Mouse (Mus musculus): Measurements from ENCODE around the gene Galr3. TPM values are rescaled to one million over a fixed set of nuclear protein-coding genes. Genes with fewer than 3 reads are reported as not detected.
A peak's percentile ranks its signal among the peaks of the same experiment; 100 is the strongest.

Galr3 gene
- not detected in 2 replicates for polyA plus RNA-seq (2015; fragmentation: Nextera tagmentation; extraction: Ambion mirVana)

DNA sequence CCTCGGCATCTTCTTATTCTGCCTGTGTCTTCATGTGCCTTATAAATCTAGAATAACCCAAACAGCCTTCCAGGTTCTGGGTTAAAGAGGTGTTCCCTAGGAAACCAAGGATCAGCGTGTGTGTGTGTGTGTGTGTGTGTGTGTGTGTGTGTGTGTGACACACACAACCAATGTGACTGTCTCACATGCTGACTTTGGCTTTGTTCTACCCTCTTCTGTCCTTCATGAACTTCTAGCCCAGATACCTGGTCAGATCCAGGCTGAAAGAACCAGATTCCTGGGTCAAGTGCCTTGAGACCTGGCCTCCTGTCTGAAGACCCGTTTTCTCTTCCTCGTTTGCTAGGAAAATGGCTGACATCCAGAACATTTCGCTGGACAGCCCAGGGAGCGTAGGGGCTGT, at the start of gene Galr3:
Gene Galr3 (plus strand): TSS at position 301 of the 400 bp plus-strand sequence.
- peaks cover 24% of the 10 kb centered on the region for H3K4me1 ChIP-seq (ENCODE audit: insufficient read depth, low read length)
- no peak for ATAC-seq (ENCODE audit: low FRiP score, low TSS enrichment)
- peak within 1 kb of the TSS; percentile 98 for H3K4me2 ChIP-seq (replicated peaks; ENCODE audit: low read depth, low read length)

DNA sequence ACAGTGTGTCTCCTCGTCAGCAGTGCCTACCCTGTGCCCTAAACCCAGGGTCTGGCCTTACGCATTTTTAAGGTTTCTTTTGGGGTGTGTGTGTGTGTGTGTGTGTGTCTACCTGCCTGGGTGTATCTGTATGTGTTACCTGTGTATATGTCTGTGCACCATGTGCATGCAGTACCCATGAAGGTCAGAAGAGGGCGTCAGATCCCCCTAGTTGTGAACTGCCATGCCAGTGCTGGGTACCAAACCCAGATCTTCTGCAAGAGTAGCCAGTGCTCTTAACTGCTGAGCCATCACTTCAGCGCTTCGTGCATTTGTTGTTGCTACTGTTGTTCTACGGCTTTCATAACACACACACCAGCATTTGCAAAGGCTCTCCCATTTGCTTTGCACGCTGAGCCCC, 49.5 kb upstream of the Galr3 start:
- Histone ChIP-seq H3K36me3 (ENCODE audit: insufficient read depth, low read length) (peaks cover 76% of the 10 kb centered on the region), H3K4me1 (ENCODE audit: insufficient read depth, low read length) (peaks cover 19% of the 10 kb centered on the region), H3K27ac (ENCODE audit: low read length) (no peak overlapping the region), H3K4me3 (ENCODE audit: low read length) (no peak overlapping the region), H3K27me3 (ENCODE audit: insufficient read depth, low read length) (no peaks in the 10 kb centered on the region), H3K9me3 (ENCODE audit: low read length) (no peaks in the 10 kb centered on the region), H3K4me2 (replicated peaks; ENCODE audit: low read depth, low read length) (no peak overlapping the region), H3K9ac (replicated peaks; ENCODE audit: low read length) (no peak overlapping the region)
- no peak for ATAC-seq (ENCODE audit: low FRiP score, low TSS enrichment)
- WGBS = 90% methylated on average over 7 of the region's 7 CpGs

More for the DNA sequence above, at the start of gene Galr3:
- Histone ChIP-seq H3K9ac (replicated peaks; ENCODE audit: low read length) (peak within 1 kb of the TSS; percentile 67), H3K27me3 (ENCODE audit: insufficient read depth, low read length) (peaks cover 27% of the 10 kb centered on the region), H3K27ac (ENCODE audit: low read length) (no peak within 1 kb of the TSS), H3K36me3 (ENCODE audit: insufficient read depth, low read length) (peaks cover 5% of the 10 kb centered on the region; the same call in 1 of the 2 replicates), H3K9me3 (ENCODE audit: low read length) (no peaks in the 10 kb centered on the region), H3K4me3 (ENCODE audit: low read length) (peak within 1 kb of the TSS; percentile 57)
- 67% methylated on average over 6 of the region's 6 CpGs for WGBS

DNA sequence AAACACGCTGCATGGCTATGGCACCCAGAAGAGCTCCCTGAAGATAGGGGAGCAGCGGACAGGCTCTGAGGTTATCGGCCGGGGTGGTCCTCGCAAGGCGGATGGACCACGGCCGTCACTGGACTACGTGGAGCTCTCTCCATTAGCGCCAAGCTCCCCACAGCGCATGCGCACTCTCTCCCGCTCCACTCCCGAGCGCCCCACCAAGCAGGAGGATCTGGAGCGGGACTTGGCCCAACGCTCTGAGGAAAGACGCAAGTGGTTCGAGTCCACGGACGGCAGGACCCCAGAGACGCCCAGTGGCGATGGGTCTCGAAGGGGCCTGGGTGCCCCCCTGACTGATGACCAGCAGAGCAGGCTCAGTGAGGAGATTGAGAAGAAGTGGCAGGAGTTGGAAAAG, 48.8 kb upstream of the Galr3 start:
- Histone ChIP-seq H3K27ac (ENCODE audit: low read length) (no peak overlapping the region), H3K27me3 (ENCODE audit: insufficient read depth, low read length) (no peaks in the 10 kb centered on the region), H3K9me3 (ENCODE audit: low read length) (no peaks in the 10 kb centered on the region), H3K4me3 (ENCODE audit: low read length) (no peak overlapping the region), H3K9ac (replicated peaks; ENCODE audit: low read length) (no peak overlapping the region), H3K4me2 (replicated peaks; ENCODE audit: low read depth, low read length) (no peak overlapping the region), H3K4me1 (ENCODE audit: insufficient read depth, low read length) (peaks cover 15% of the 10 kb centered on the region), H3K36me3 (ENCODE audit: insufficient read depth, low read length) (peaks cover 79% of the 10 kb centered on the region)
- 96% methylated on average over 24 of the region's 24 CpGs for WGBS
- ATAC-seq (ENCODE audit: low FRiP score, low TSS enrichment) = no peak

DNA sequence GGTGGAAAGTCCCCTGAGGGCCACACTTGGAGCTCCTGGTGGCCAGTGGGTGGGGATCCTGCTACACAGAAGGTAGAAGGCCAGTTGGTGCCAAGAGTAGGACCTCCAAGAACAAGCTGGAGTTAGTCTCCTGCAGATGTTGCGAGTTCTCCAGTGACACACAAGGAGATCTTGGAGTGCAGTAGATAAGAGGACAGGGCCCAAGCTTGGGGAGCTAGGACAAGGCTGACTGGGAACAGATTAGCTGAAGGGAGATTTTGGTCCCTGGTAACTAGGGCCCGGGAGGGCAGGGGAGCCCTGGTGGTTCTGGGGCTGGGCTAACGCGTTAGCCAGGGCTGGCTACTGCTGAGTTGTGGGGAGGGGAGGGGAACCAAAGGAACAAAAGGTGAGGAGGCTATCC, 45.8 kb upstream of the Galr3 start:
- no peak overlapping the region for H3K9ac ChIP-seq (replicated peaks; ENCODE audit: low read length)
- no peak overlapping the region for H3K4me2 ChIP-seq (replicated peaks; ENCODE audit: low read depth, low read length)
- no peak for ATAC-seq (ENCODE audit: low FRiP score, low TSS enrichment)
- no peaks in the 10 kb centered on the region for H3K27me3 ChIP-seq (ENCODE audit: insufficient read depth, low read length)
- no peak overlapping the region for H3K4me3 ChIP-seq (ENCODE audit: low read length)
- H3K27ac ChIP-seq (ENCODE audit: low read length) = no peak overlapping the region
- H3K9me3 ChIP-seq (ENCODE audit: low read length) = no peaks in the 10 kb centered on the region
- H3K36me3 ChIP-seq (ENCODE audit: insufficient read depth, low read length) = peaks cover 73% of the 10 kb centered on the region
- peaks cover 29% of the 10 kb centered on the region for H3K4me1 ChIP-seq (ENCODE audit: insufficient read depth, low read length)
- WGBS = 84% methylated on average over 4 of the region's 4 CpGs

DNA sequence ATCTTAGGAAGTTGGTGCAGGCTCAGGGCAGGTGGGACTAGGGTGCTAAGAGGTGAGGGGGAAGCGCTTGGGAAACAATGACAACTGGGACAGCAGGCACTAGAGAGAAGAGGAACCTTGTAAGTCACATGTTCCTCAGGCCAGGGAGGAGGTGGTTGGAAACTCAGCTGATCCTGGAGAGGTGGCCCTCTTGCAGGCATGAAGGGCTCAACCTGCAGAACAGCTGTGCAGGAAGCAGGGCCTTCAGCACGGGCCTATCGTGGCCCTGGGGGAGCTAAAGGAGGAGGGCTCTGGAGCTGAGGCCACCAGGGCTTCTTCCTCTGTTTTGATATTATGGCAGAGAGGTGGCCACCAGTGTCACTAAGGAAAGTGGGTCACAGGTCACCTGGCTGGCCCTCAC, 45.0 kb upstream of the Galr3 start:
- Histone ChIP-seq H3K4me3 (ENCODE audit: low read length) (no peak overlapping the region), H3K36me3 (ENCODE audit: insufficient read depth, low read length) (peaks cover 73% of the 10 kb centered on the region), H3K27me3 (ENCODE audit: insufficient read depth, low read length) (no peaks in the 10 kb centered on the region), H3K9me3 (ENCODE audit: low read length) (no peaks in the 10 kb centered on the region), H3K9ac (replicated peaks; ENCODE audit: low read length) (no peak overlapping the region), H3K4me1 (ENCODE audit: insufficient read depth, low read length) (peaks cover 34% of the 10 kb centered on the region), H3K27ac (ENCODE audit: low read length) (no peak overlapping the region), H3K4me2 (replicated peaks; ENCODE audit: low read depth, low read length) (no peak overlapping the region)
- ATAC-seq (ENCODE audit: low FRiP score, low TSS enrichment) = no peak
- 82% methylated on average over 3 of the region's 3 CpGs for WGBS

DNA sequence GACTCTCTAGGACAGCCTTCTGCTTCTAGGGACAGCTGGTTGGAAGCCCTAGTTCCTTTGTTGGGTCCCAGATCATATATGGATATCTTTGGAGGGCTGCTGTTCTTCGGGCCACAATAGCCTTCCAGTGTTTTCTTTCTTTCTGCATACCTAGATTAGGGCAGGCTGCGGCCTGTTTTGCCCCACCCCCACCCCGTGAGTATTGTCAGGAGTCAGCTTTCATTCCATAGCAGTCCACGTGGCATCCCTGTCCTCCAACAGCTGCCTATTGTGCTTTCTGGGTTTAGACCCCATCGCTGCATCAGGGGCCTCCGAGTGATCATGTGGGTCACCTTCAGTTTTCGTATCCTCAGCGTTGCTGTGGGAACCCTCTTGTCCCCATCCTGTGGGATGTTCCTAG, 43.3 kb upstream of the Galr3 start:
- Histone ChIP-seq H3K36me3 (ENCODE audit: insufficient read depth, low read length) (peaks cover 72% of the 10 kb centered on the region), H3K27me3 (ENCODE audit: insufficient read depth, low read length) (no peaks in the 10 kb centered on the region), H3K4me2 (replicated peaks; ENCODE audit: low read depth, low read length) (no peak overlapping the region), H3K9me3 (ENCODE audit: low read length) (no peaks in the 10 kb centered on the region), H3K27ac (ENCODE audit: low read length) (no peak overlapping the region), H3K9ac (replicated peaks; ENCODE audit: low read length) (no peak overlapping the region), H3K4me3 (ENCODE audit: low read length) (no peak overlapping the region), H3K4me1 (ENCODE audit: insufficient read depth, low read length) (peaks cover 38% of the 10 kb centered on the region)
- no peak for ATAC-seq (ENCODE audit: low FRiP score, low TSS enrichment)
- 57% methylated on average over 8 of the region's 8 CpGs for WGBS

DNA sequence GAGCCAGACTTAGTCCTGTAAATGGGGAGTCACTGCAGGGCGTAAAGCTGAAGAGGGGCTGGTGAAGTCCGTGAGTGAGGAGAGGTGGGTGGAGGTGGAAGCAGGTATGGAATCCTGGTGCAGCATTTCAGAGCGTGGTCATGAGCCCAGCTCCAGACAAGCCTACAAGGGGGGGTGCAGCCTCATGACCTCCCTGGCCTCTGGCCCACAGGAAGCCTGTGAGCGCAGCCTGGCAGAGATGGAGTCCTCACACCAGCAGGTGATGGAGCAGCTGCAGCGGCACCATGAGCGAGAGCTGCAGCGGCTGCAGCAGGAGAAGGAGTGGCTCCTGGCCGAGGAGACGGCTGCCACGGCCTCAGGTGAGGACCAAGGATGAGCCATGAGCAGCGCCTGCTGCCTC, 42.1 kb upstream of the Galr3 start:
- no peaks in the 10 kb centered on the region for H3K27me3 ChIP-seq (ENCODE audit: insufficient read depth, low read length)
- no peak overlapping the region for H3K4me2 ChIP-seq (replicated peaks; ENCODE audit: low read depth, low read length)
- no peaks in the 10 kb centered on the region for H3K9me3 ChIP-seq (ENCODE audit: low read length)
- 79% methylated on average over 11 of the region's 11 CpGs for WGBS
- no peak overlapping the region for H3K27ac ChIP-seq (ENCODE audit: low read length)
- no peak for ATAC-seq (ENCODE audit: low FRiP score, low TSS enrichment)
- no peak overlapping the region for H3K4me3 ChIP-seq (ENCODE audit: low read length)
- H3K9ac ChIP-seq (replicated peaks; ENCODE audit: low read length) = 0 out of 2 replicates have a peak overlapping the region, but pooled peaks have one; percentile 41
- H3K36me3 ChIP-seq (ENCODE audit: insufficient read depth, low read length) = peaks cover 72% of the 10 kb centered on the region
- peaks cover 38% of the 10 kb centered on the region for H3K4me1 ChIP-seq (ENCODE audit: insufficient read depth, low read length)

DNA sequence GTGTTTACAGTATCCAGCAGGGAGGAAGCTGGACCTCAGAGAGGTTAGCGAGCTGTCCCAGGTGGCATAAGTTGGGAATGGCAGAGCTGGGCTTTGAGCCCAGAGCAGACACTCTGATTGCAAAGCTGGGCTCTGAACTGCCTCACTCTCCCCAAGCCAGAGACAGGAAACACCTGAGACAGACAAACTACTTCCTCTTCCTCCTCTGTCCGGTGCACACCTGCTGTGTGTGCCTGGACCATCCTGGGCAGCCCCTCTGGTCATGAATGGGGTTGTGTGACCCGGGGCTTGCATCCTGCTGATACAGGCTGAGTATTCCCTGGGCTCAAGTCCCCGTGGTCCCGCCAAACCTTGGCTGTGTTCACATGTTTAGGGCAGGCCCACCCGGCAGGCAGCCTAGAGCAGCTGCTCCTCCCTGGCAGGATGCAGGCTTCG, 41.3 kb upstream of the Galr3 start:
- 70% methylated on average over 7 of the region's 7 CpGs for WGBS
- H3K4me1 ChIP-seq (ENCODE audit: insufficient read depth, low read length) = peaks cover 38% of the 10 kb centered on the region
- no peak overlapping the region for H3K9ac ChIP-seq (replicated peaks; ENCODE audit: low read length)
- ATAC-seq (ENCODE audit: low FRiP score, low TSS enrichment) = no peak
- H3K4me2 ChIP-seq (replicated peaks; ENCODE audit: low read depth, low read length) = no peak overlapping the region
- no peak overlapping the region for H3K4me3 ChIP-seq (ENCODE audit: low read length)
- no peaks in the 10 kb centered on the region for H3K27me3 ChIP-seq (ENCODE audit: insufficient read depth, low read length)
- H3K36me3 ChIP-seq (ENCODE audit: insufficient read depth, low read length) = peaks cover 72% of the 10 kb centered on the region
- no peak overlapping the region for H3K27ac ChIP-seq (ENCODE audit: low read length)
- H3K9me3 ChIP-seq (ENCODE audit: low read length) = no peaks in the 10 kb centered on the region

DNA sequence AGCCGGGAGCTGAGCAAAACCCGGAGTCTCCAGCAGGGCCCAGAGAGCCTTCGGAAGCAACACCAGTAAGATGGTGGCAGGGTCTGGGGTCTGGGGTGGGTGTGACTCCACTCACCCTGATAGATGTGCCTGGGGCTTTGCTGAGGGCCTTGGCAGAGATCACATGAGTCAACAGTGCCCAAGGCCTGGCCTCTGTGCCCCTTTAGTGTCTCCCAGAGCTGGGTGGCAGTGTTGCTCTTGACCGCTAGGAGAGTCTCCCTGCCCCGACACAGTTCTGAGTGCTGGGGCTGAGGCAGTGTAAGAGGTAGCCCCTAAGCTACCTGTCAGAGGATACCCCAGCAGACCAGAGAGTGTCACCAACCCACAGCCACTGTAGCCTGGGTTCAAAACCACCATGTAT, 40.1 kb upstream of the Galr3 start:
- H3K36me3 ChIP-seq (ENCODE audit: insufficient read depth, low read length) = peaks cover 74% of the 10 kb centered on the region
- WGBS = 90% methylated on average over 5 of the region's 5 CpGs
- H3K27me3 ChIP-seq (ENCODE audit: insufficient read depth, low read length) = no peaks in the 10 kb centered on the region
- ATAC-seq (ENCODE audit: low FRiP score, low TSS enrichment) = peak; percentile 16; the same call in 1 of the 2 replicates
- peaks cover 38% of the 10 kb centered on the region for H3K4me1 ChIP-seq (ENCODE audit: insufficient read depth, low read length)
- no peak overlapping the region for H3K4me2 ChIP-seq (replicated peaks; ENCODE audit: low read depth, low read length)
- no peak overlapping the region for H3K27ac ChIP-seq (ENCODE audit: low read length)
- no peak overlapping the region for H3K4me3 ChIP-seq (ENCODE audit: low read length)
- H3K9me3 ChIP-seq (ENCODE audit: low read length) = no peaks in the 10 kb centered on the region
- H3K9ac ChIP-seq (replicated peaks; ENCODE audit: low read length) = no peak overlapping the region

DNA sequence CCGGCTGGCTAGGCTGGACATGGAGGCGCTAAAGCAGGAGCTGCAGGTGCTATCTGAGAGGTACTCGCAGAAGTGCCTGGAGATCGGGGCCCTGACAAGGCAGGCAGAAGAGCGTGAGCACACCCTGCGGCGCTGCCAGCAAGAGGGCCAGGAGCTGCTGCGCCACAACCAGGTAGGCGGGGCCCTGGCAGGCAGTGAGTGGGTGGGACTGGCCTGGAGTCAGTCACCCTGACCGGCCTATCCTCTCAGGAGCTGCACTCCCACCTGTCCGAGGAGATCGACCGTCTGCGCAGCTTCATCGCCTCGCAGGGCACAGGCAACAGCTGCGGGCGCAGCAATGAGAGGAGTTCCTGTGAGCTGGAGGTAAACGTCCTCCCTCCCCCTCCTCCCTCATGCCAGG, 39.6 kb upstream of the Galr3 start:
- H3K36me3 ChIP-seq (ENCODE audit: insufficient read depth, low read length) = peaks cover 75% of the 10 kb centered on the region

More for the DNA sequence above, 39.6 kb upstream of the Galr3 start:
- no peaks in the 10 kb centered on the region for H3K27me3 ChIP-seq (ENCODE audit: insufficient read depth, low read length)
- H3K4me1 ChIP-seq (ENCODE audit: insufficient read depth, low read length) = peaks cover 38% of the 10 kb centered on the region
- H3K9ac ChIP-seq (replicated peaks; ENCODE audit: low read length) = no peak overlapping the region
- no peaks in the 10 kb centered on the region for H3K9me3 ChIP-seq (ENCODE audit: low read length)
- peak; percentile 80 for ATAC-seq (ENCODE audit: low FRiP score, low TSS enrichment)
- H3K4me3 ChIP-seq (ENCODE audit: low read length) = no peak overlapping the region
- H3K27ac ChIP-seq (ENCODE audit: low read length) = no peak overlapping the region
- WGBS = 31% methylated on average over 19 of the region's 19 CpGs
- H3K4me2 ChIP-seq (replicated peaks; ENCODE audit: low read depth, low read length) = no peak overlapping the region

All from kidney, embryonic 16.5 days (tissue).